Mouse (Mus musculus) neural tube, embryonic 14.5 days (tissue): ENCODE data around the gene AL732309.1. TPM values are rescaled to one million over a fixed set of nuclear protein-coding genes. Genes with fewer than 3 reads are reported as not detected.

ENCODE experiments used
- ATAC-seq: fragments of 200-750 bp; cut with Nextera tagmentation; 2 replicates; pipeline ENCODE4 v1.8.0; 2017; ENCODE audit warnings: low read depth, mild to moderate bottlenecking, moderate TSS enrichment, moderate library complexity
- H3K27ac ChIP-seq: fragments of 300-500 bp; sonication (generic); 2 replicates; pipeline ENCODE4 v1.5.1; 2014; ENCODE audit warnings: low read depth, mild to moderate bottlenecking, control low read depth, low read length, moderate library complexity, mixed read lengths
- H3K27me3 ChIP-seq: fragments of 300-500 bp; sonication (generic); 2 replicates; pipeline ENCODE4 v1.6.1; 2014; ENCODE audit warnings: low read length; ENCODE audit not compliant: control insufficient read depth, insufficient read depth
- H3K36me3 ChIP-seq: fragments of 300-500 bp; sonication (generic); 2 replicates; pipeline ENCODE4 v1.6.1; 2014; ENCODE audit warnings: low read length, mixed read lengths; ENCODE audit not compliant: control insufficient read depth, insufficient read depth
- H3K4me1 ChIP-seq: fragments of 300-500 bp; sonication (generic); 2 replicates; pipeline ENCODE4 v1.6.1; 2014; ENCODE audit warnings: low read length; ENCODE audit not compliant: control insufficient read depth, insufficient read depth
- H3K4me2 ChIP-seq: fragments of 300-500 bp; sonication (generic); 2 replicates; pipeline ENCODE4 v1.6.1; 2014; ENCODE audit warnings: mild to moderate bottlenecking, low read depth, low read length, control low read depth
- H3K4me3 ChIP-seq: fragments of 300-500 bp; sonication (generic); 2 replicates; pipeline ENCODE4 v1.5.1; 2014; ENCODE audit warnings: low read depth, low read length, control low read depth, mixed read lengths
- H3K9ac ChIP-seq: fragments of 300-500 bp; sonication (generic); replicated peaks from 2 replicates; pipeline ENCODE4 v1.6.1; 2014; ENCODE audit warnings: low read depth, mild to moderate bottlenecking, control low read depth, low read length, mixed read lengths
- H3K9me3 ChIP-seq: fragments of 300-500 bp; sonication (generic); 2 replicates; pipeline ENCODE4 v1.6.1; 2016; ENCODE audit warnings: low read length; ENCODE audit not compliant: control insufficient read depth
- WGBS: fragments of 180-500 bp; shearing (Covaris S2); extraction: QIAGEN DNeasy Blood & Tissue Kit; methylation state at CpG from one replicate; pipeline ENCODE4 v1.1.7; 2014; 5-methylcytosine and 5-hydroxymethylcytosine counted together
- polyA plus RNA-seq: library from polyadenylated mRNA; unstranded; fragments of >200 nt; fragmentation: Nextera tagmentation; extraction: Ambion mirVana; gene quantifications from 2 replicates; pipeline ENCODE4 v1.2.1, GENCODE M21; 2014

Gene AL732309.1
- polyA plus RNA-seq: 5.0 and 7.1 TPM in 2 replicates

DNA sequence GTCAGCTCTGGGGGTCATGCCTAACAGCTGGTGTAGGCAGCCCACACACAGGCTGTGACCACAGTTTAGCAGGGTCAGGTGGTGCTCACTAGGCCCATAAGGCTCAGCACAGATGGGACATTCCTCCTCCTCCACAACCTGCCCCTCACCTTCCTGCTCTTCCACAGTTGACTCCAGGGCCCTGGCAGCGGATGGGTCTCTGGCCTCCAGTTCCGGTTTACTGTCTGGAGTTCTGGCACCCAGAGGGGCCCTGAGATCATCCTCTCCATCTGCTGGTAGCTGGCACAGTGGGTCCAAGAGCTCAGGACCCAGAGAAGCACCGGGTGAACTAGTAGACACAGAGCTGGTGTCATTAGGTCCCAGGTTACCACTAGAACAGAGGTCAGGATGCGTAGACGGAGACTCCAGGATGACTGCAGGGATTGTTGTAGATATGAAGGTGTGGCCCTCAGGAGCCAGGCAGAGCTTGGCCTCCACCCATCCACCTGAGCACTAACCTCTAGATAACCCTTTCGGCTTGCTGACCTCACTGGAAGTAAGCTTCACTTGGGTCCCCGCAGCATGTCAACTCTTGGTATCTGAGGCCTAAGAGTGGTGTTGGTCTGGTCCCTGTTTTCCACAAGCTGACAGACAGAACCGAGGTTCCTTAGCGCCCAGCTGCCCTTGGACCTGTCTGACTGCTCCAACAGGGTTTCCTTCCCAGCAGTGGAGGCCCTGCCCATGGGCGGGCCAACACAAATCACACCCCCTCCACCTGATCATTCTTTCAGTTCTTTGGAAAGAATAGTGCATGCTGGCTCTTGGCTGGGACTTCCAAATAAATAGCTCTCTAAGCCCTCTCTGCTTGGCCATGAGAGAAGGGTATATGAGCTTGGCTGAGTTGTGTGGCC lies at the start of gene AL732309.1:
TSS of gene AL732309.1 (minus strand) at position 681 of the 890 bp plus-strand sequence.
- Histone ChIP-seq H3K4me3 (no peak within 1 kb of the TSS), H3K4me1 (peaks cover 3% of the 10 kb centered on the region; the same call in 1 of the 2 replicates), H3K4me2 (no peak within 1 kb of the TSS), H3K36me3 (peaks cover 18% of the 10 kb centered on the region), H3K27ac (no peak within 1 kb of the TSS), H3K27me3 (no peaks in the 10 kb centered on the region), H3K9me3 (no peaks in the 10 kb centered on the region), H3K9ac (no peak within 1 kb of the TSS)
- no peak for ATAC-seq
- whole genome bisulfite sequencing: 93% methylated on average over 10 of the region's 10 CpGs

DNA sequence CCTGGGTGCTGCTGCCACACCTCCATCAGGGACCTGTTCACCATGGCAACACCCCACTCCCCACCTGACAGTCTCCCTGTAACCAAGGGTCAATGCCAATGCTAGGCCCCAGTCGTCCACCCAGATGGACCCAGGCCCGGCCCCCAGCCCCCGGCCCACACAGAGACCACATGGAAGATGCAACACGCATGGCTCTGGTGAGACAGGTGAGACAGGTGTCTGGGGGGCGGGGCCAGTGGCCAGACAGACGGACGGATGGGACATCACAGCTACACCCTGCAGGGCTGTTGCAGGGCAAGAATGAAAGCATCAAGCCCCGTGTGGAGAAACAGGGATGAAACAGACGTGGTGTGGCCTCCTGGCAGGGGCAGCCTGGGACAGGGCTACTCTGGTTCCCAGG lies 47.0 kb upstream of the AL732309.1 start:
- Histone ChIP-seq H3K9ac (no peak overlapping the region), H3K27me3 (peaks cover 56% of the 10 kb centered on the region), H3K4me3 (no peak overlapping the region), H3K36me3 (peaks cover 13% of the 10 kb centered on the region), H3K4me1 (peaks cover 18% of the 10 kb centered on the region), H3K27ac (no peak overlapping the region), H3K9me3 (no peaks in the 10 kb centered on the region), H3K4me2 (no peak overlapping the region)
- ATAC-seq: no peak
- WGBS: 79% methylated on average over 9 of the region's 9 CpGs

DNA sequence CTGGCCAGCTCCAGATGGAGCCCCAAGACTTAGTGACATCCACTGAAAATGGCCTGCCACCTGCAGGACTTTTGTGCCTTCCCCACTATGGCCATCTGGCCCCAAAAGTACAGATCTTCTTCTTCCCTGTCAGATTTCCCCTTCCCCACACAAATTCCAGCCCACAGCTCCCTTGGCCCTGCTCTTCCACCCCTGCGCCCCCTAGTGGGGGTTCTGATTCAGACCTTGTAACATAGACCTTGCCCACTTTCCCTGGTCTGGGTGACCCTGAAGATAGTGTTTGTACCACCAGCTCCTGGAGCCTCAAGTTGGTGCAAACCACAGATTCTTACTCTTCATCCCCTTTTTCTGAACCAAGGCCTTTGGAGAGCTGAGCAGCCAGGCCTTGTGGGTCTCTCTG lies 46.2 kb upstream of the AL732309.1 start:
- Histone ChIP-seq H3K4me2 (no peak overlapping the region), H3K27ac (no peak overlapping the region), H3K9me3 (no peaks in the 10 kb centered on the region), H3K36me3 (peaks cover 13% of the 10 kb centered on the region), H3K4me1 (peaks cover 18% of the 10 kb centered on the region), H3K27me3 (peaks cover 61% of the 10 kb centered on the region), H3K9ac (no peak overlapping the region), H3K4me3 (no peak overlapping the region)
- no peak for ATAC-seq
- WGBS: 0% methylated on average over 1 of the region's 1 CpGs

DNA sequence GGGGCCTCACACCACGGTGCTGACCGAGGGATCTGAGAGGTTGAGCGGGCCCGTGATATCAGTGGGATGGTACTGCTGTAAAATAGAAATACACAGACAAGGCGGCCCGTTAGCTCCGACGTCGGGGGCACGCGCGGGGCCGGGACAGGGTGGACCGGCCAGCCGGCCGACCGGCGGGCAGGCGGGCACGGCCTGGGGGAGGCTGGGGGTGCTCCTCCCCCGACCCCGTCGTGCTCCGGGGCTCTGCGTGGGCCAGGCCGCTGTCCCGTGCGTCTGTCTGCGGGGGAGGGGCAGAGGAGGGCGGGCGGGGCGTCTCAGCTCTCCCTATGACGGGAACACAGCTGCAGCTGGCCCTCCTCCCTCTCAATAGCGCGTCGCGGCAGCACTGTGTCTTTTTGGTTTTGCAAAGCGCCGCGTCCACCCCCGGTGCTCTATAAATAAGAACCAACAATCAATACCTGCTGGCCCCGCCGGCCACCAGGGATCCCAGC lies 45.4 kb upstream of the AL732309.1 start:
- Histone ChIP-seq H3K36me3 (peaks cover 8% of the 10 kb centered on the region), H3K27ac (no peak overlapping the region), H3K4me1 (peaks cover 18% of the 10 kb centered on the region), H3K27me3 (peaks cover 56% of the 10 kb centered on the region), H3K9me3 (no peaks in the 10 kb centered on the region), H3K4me3 (peak overlapping the region; percentile 22), H3K9ac (0 out of 2 replicates have a peak overlapping the region, but pooled peaks have one; percentile 32), H3K4me2 (peak overlapping the region; percentile 35)
- 6% methylated on average over 24 of the region's 43 CpGs for WGBS
- peak; percentile 16; the same call in 1 of the 2 replicates for ATAC-seq

DNA sequence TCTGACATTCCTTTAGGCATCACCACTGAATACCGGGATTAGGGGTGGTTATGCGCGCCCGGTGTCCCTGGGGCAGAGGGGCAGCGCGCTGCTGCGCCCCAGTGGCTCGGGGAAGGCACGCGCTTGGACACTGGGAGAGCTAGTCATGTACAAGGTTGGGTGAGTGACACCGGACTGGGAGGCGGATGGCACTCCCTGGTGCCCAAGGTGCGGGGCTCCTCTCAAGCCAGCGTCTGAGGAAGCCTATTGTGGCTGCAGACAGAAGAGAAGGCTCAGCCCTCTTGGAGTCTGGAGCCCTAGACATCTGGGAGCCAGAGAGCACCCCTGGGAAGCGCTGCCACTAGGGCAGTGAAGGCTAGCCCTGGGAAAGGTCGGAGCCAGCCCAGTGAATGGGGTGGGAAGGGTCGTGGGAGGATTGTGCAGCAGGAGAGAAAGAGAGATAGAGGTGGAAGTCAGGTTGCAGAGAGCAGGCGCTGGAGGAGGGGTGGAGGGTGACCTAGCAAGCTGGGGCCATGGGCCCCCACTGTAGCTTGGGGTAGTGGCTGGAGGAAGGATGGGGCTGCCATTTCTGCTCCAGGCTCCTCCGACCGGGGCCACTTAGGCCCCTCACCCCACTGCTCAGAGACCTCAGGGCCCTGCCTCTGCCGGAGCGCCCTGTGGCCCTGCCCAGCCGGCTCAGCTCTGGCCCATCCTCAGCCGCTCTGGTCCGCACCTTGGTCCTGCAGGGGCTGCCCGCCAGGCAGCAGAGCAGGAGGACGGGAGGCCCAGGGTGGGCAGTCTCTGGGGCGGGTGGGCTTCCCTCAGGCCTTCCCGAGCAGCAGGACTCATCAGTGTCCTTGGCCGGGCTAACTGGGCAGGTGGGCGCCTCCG lies 44.8 kb upstream of the AL732309.1 start:
- Histone ChIP-seq H3K4me3 (no peak overlapping the region), H3K4me1 (peaks cover 18% of the 10 kb centered on the region), H3K27me3 (peaks cover 54% of the 10 kb centered on the region), H3K27ac (no peak overlapping the region), H3K4me2 (peak overlapping the region; percentile 41; the same call in 1 of the 2 replicates), H3K36me3 (peaks cover 4% of the 10 kb centered on the region; the same call in 1 of the 2 replicates), H3K9me3 (no peaks in the 10 kb centered on the region), H3K9ac (no peak overlapping the region)
- 6% methylated on average over 30 of the region's 32 CpGs for WGBS
- 0 out of 2 replicates have a peak, but pooled peaks have one; percentile 9 for ATAC-seq

DNA sequence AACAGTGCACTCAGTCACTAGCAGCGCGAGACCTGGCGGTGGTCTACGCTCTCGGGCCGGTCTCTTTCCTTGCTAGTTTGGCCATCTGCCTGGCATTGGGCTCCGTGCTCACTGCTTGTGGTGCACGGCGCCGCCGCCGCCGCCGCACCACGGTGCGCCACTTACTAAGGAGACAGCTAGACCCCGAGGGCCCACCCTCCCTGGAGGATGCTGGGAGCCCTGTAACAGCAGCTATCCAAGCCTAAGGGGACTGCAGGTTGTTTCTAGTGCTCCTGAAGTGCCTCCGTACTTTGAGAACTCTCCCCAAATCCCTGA lies 44.1 kb upstream of the AL732309.1 start:
- Histone ChIP-seq H3K27ac (no peak overlapping the region), H3K4me3 (peak overlapping the region; percentile 15; the same call in 1 of the 2 replicates), H3K4me2 (peak overlapping the region; percentile 41), H3K9ac (no peak overlapping the region), H3K36me3 (peaks cover 4% of the 10 kb centered on the region), H3K4me1 (peaks cover 18% of the 10 kb centered on the region), H3K27me3 (peaks cover 52% of the 10 kb centered on the region), H3K9me3 (no peaks in the 10 kb centered on the region)
- 2% methylated on average over 18 of the region's 18 CpGs for WGBS
- no peak for ATAC-seq

DNA sequence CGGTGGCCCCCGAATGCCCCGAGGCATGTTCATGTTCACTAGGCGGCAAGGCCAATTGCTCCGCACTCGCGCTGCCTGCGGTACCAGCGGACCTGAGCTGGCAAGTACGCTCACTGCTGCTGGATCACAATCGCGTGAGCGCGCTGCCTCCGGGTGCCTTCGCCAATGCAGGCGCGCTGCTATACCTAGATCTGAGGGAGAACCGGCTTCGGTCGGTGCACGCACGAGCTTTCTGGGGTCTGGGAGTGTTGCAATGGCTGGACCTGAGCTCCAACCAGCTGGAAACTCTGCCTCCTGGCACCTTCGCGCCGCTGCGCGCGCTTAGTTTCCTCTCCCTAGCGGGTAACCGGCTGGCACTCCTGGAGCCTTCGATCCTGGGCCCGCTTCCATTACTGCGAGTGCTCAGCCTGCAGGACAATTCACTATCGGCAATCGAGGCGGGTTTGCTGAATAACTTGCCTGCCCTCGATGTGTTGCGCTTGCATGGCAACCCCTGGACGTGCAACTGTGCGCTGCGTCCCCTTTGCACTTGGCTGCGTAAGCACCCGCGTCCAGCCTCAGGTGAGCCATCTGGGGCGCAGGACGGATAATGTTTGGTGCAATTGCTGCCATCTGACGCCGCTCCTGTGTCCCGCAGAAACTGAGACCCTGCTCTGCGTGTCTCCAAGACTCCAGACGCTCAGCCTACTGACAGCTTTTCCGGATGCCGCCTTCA lies 43.6 kb upstream of the AL732309.1 start:
- H3K4me2 ChIP-seq: peak overlapping the region; percentile 41
- 2% methylated on average over 54 of the region's 54 CpGs for WGBS
- peak; percentile 38; the same call in 1 of the 2 replicates for ATAC-seq
- H3K9me3 ChIP-seq: no peaks in the 10 kb centered on the region
- peak overlapping the region; percentile 21; the same call in 1 of the 2 replicates for H3K9ac ChIP-seq
- H3K4me1 ChIP-seq: peaks cover 18% of the 10 kb centered on the region
- H3K36me3 ChIP-seq: peaks cover 6% of the 10 kb centered on the region
- H3K27me3 ChIP-seq: peaks cover 52% of the 10 kb centered on the region
- peak overlapping the region; percentile 15 for H3K4me3 ChIP-seq
- no peak overlapping the region for H3K27ac ChIP-seq

DNA sequence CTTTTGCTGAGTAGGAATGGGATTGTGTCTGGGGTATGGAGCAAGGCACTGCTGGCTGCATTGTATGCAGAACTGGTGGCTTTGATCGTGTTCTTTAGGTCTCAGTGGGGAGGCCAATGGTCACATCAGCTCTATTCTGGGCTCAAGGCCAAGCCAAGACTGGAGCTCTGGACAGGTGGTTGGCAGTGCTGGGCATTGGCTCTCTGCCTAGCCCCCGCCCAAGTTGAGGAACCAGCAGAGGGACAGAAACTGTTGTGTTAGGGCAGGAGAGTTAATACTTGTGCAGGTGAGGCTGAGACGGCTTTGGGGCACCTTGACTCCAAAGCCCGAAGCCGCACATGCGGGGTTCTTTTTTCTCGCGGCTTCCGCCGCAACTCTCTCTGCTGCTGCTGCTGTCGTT lies 43.0 kb upstream of the AL732309.1 start, which contains the start of gene Lrrc26:
TSS of gene Lrrc26 (plus strand) at position 265 of the 400 bp plus-strand sequence.
- 11% methylated on average over 11 of the region's 11 CpGs for WGBS
- H3K4me2 ChIP-seq: peak within 1 kb of the TSS; percentile 41
- peak within 1 kb of the TSS; percentile 15 for H3K4me3 ChIP-seq
- no peaks in the 10 kb centered on the region for H3K9me3 ChIP-seq
- no peak within 1 kb of the TSS for H3K27ac ChIP-seq
- H3K9ac ChIP-seq: peak within 1 kb of the TSS; percentile 21
- no peak for ATAC-seq
- peaks cover 52% of the 10 kb centered on the region for H3K27me3 ChIP-seq
- H3K36me3 ChIP-seq: peaks cover 12% of the 10 kb centered on the region
- H3K4me1 ChIP-seq: peaks cover 18% of the 10 kb centered on the region
